Mouse (Mus musculus): ENCODE measurements around the gene Ppp1r12a.

DNA sequence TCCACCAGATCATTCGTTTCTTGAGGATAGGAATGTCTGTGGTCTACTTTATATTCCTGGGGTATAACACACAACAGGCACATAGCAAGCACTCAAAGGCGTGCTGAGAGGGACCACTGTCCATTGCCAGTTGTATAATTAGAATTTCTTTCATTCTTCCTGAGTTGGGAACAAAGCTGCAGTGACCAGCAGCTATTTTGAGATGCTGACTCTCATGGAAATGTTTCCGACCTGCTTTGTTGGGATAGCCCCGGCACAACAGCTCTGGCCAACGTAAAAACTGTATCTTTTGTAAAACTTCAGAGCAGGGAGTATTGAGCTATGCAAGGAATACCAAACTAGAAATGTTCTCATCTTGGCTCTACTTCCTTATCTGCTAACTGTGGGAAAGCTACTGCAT is 28.2 kb upstream of the Ppp1r12a start:
- TF ChIP-seq CTCF (IDR thresholded peaks at IDR 0.05) (no peak), EP300 (IDR thresholded peaks at IDR 0.05; ENCODE audit: insufficient read depth, low read depth, low read length) (no peak)
